Mouse (Mus musculus) urinary bladder, postnatal 4 days (tissue): ENCODE measurements around the gene Gm17124.
"Not testable (repeated sequence)": the region's sequence is repeated elsewhere in the genome, so short reads cannot be mapped to it uniquely, and the experiment has no call there.

ENCODE experiments used
- DNase-seq, 2 experiments: peaks; one replicate each; pipeline ENCODE4 v3.0.0; 2021 to 2022; ENCODE audit warnings: low spot score in 2 of 2

The Gm17124 gene

GRCm38 (mm10) chr14:42599782-42600181 lies at the start of gene Gm17124:
Gene Gm17124, minus strand, starts transcription at chr14:42599882.
- DNase-seq = not testable (repeated sequence)

GRCm38 (mm10) chr14:42641817-42642216 lies 42.1 kb upstream of the Gm17124 start, which contains the start of gene Gm3633:
Gene Gm3633, minus strand, starts transcription at chr14:42641917.
- not testable (repeated sequence) for DNase-seq
